Mouse (Mus musculus) cortical plate, adult 2 months (tissue): ENCODE data around the gene 6030445D17Rik.

Experiments
- CTCF ChIP-seq: fragments of 200-500 bp; IDR thresholded peaks from 2 replicates; pipeline ENCODE4 v1.5.1; 2011; ENCODE audit warnings: mild to moderate bottlenecking, control low read depth, low read length; ENCODE audit not compliant: insufficient read depth; ENCODE audit errors: extremely low read depth
- POLR2A ChIP-seq: fragments of 200-500 bp; IDR thresholded peaks from 2 replicates; pipeline ENCODE4 v1.6.1; 2011; ENCODE audit warnings: mild to moderate bottlenecking, low read length, control low read depth; ENCODE audit not compliant: insufficient read depth; ENCODE audit errors: extremely low read depth

GRCm38 (mm10) chr4:136456516-136457218 is 5.4 kb upstream of the 6030445D17Rik start:
- TF ChIP-seq POLR2A (no peak), CTCF (no peak)
